Mouse (Mus musculus): Measurements from ENCODE around the gene Ttc37. TPM values are rescaled to one million over a fixed set of nuclear protein-coding genes. Genes with fewer than 3 reads are reported as not detected.

Ttc37 gene
- polyA plus RNA-seq, 1 experiment: 15.0 TPM

DNA sequence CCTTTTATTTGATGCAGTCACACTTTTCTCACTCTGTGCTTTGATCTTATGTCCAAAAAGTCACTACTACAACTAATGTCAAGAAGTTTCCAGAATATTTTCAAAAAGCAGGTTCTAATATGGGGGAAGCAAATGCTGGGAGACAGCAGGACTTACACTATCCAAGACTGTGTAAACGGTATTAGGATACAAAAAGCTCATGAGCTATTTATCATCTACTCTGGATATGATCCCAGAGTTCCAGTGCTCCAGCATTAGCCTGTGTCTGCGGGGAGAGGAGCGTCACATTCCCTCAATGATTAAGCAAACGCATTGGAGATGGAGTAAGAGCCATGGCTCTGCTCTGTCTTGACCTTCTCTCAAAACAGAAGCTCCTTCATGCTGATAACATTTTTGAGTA lies 101.4 kb downstream of the Ttc37 start:
- 88% methylated on average over 4 of the region's 4 CpGs for WGBS
- no peak overlapping the region for H3K27ac ChIP-seq (ENCODE audit: insufficient read depth, low read length)
- H3K4me1 ChIP-seq (ENCODE audit: control insufficient read depth, insufficient read depth, low read length): peaks cover 6% of the 10 kb centered on the region
- no peaks in the 10 kb centered on the region for H3K27me3 ChIP-seq (ENCODE audit: control insufficient read depth, insufficient read depth, low read length)
- no peak overlapping the region for H3K4me3 ChIP-seq (replicated peaks; ENCODE audit: insufficient read depth, low read depth, low read length)
- DNase-seq: no peak
- TF ChIP-seq POLR2A (IDR thresholded peaks at IDR 0.05; ENCODE audit: borderline replicate concordance, insufficient read depth, low read length) (no peak), CTCF (IDR thresholded peaks at IDR 0.05; ENCODE audit: borderline replicate concordance, insufficient read depth, low read depth, low read length) (no peak)

GRCm38 (mm10) chr13:76214928-76215327 lies 116.4 kb downstream of the Ttc37 start:
- Histone ChIP-seq H3K27me3 (ENCODE audit: control insufficient read depth, insufficient read depth, low read length) (no peaks in the 10 kb centered on the region), H3K27ac (ENCODE audit: insufficient read depth, low read length) (no peak overlapping the region), H3K4me1 (ENCODE audit: control insufficient read depth, insufficient read depth, low read length) (no peaks in the 10 kb centered on the region), H3K4me3 (replicated peaks; ENCODE audit: insufficient read depth, low read depth, low read length) (no peak overlapping the region)
- no peak for DNase-seq
- 94% methylated on average over 2 of the region's 2 CpGs for WGBS
- TF ChIP-seq CTCF (IDR thresholded peaks at IDR 0.05; ENCODE audit: borderline replicate concordance, insufficient read depth, low read depth, low read length) (no peak), POLR2A (IDR thresholded peaks at IDR 0.05; ENCODE audit: borderline replicate concordance, insufficient read depth, low read length) (no peak)

DNA sequence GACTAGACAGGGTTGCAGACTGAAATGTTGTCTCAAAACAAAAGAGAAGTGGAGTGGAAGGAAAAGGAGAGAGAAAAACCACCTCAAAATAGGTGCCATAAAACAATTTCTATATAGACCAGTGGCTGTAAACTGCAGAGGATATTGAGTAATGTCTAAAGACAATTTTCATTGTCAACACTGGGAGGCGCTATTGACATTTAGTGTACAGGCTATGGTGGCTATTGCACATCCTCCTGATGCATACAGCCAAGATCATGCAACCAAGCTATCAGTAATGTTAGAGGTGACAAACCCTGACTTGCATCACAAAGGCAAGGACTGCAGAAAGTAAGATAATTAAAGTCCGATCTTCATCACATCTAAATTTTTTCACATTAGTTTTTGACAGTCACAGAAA lies 116.9 kb downstream of the Ttc37 start:
- no peak overlapping the region for H3K4me3 ChIP-seq (replicated peaks; ENCODE audit: insufficient read depth, low read depth, low read length)
- peak in 1 of 2 experiments; percentile 76 for DNase-seq
- TF ChIP-seq POLR2A (IDR thresholded peaks at IDR 0.05; ENCODE audit: borderline replicate concordance, insufficient read depth, low read length) (no peak), CTCF (IDR thresholded peaks at IDR 0.05; ENCODE audit: borderline replicate concordance, insufficient read depth, low read depth, low read length) (peak; percentile 42; the same call in 1 of the 2 replicates)
- H3K27me3 ChIP-seq (ENCODE audit: control insufficient read depth, insufficient read depth, low read length): no peaks in the 10 kb centered on the region
- no peaks in the 10 kb centered on the region for H3K4me1 ChIP-seq (ENCODE audit: control insufficient read depth, insufficient read depth, low read length)
- 44% methylated on average over 2 of the region's 2 CpGs for WGBS
- H3K27ac ChIP-seq (ENCODE audit: insufficient read depth, low read length): no peak overlapping the region

Other genes with a start within 250 kb of the Ttc37 start
- gene Rhobtb3, start 154.8 kb upstream of the Ttc37 start, polyA plus RNA-seq (2012; rRNA removed): 14.9 and 17.2 TPM in 2 replicates
- gene Spata9, start 131.6 kb upstream of the Ttc37 start, polyA plus RNA-seq (2012; rRNA removed): 0.33 and 0.41 TPM in 2 replicates
- 14.9 and 16.9 TPM in 2 replicates for gene Rfesd, start 80.0 kb upstream of the Ttc37 start, polyA plus RNA-seq (2012; rRNA removed)
- gene Gpr150, start 41.7 kb upstream of the Ttc37 start, polyA plus RNA-seq (2012; rRNA removed): 3.4 and 3.6 TPM in 2 replicates
- 5.6 TPM in 2 replicates for gene Arsk, start 74 bp upstream of the Ttc37 start, polyA plus RNA-seq (2012; rRNA removed)
- 0.11 and 0.44 TPM in 2 replicates for gene Fam81b, start 206.3 kb downstream of the Ttc37 start, polyA plus RNA-seq (2012; rRNA removed)